Mouse (Mus musculus): Measurements from ENCODE around the gene Tmem259.

- TF ChIP-seq POLR2A (IDR thresholded peaks at IDR 0.05; ENCODE audit: low read depth, low read length) (no peak), CTCF (conservative IDR thresholded peaks at IDR 0.05; ENCODE audit: insufficient read depth, insufficient read length, low read depth, low read length) (no peak)
These were observed 6.1 kb downstream of the Tmem259 start for GRCm38 (mm10) chr10:79978061-79978460.
